Mouse (Mus musculus) ES-E14 (cell line): ENCODE data around the gene Emc3.

ENCODE experiments used
- CHD2 ChIP-seq: IDR thresholded peaks from 2 replicates; pipeline ENCODE4 v1.6.1; 2014; ENCODE audit warnings: mild to moderate bottlenecking, low read depth, low read length, inconsistent platforms
- ZNF384 ChIP-seq: IDR thresholded peaks from 2 replicates; pipeline ENCODE4 v1.6.1; 2012; ENCODE audit warnings: low read depth, low read length, inconsistent platforms

GRCm38 (mm10) chr6:113478906-113479305 is 52.5 kb downstream of the Emc3 start:
- TF ChIP-seq ZNF384 = no peak
- TF ChIP-seq CHD2 = no peak
